ENCODE assay signal across 8 mouse cellular contexts in the genomic region with DNA sequence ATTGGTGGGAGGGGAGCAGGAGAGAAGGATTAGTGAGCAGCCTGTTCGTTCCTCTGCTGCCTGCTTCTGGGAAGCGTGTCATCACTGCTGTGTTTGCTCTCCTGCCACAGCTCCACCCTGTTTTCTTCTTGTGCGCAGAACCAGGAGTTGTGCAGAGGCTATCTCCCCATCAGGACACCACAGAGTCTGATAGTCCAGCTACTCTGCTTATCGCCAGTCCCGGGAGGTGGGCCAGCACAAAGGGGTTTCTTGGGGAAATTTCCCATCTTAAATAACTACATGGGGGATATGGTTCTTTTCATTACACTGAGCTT. TPM values are rescaled to one million over a fixed set of nuclear protein-coding genes. Genes with fewer than 3 reads are reported as not detected.
DNase-seq lines count a peak whose midpoint lies in the region; ATAC-seq lines count a peak whose summit lies in the region.

No protein-coding gene starts in this region.

- H3K27ac ChIP-seq in midbrain, embryonic 10.5 days (replicated peaks) = 0 out of 2 replicates have a peak overlapping the region, but pooled peaks have one; percentile 23
- H3K27ac ChIP-seq in midbrain, embryonic 13.5 days = no peak overlapping the region
- H3K27ac ChIP-seq in embryonic facial prominence, embryonic 15.5 days (replicated peaks) = peak overlapping the region; percentile 85
- H3K27ac ChIP-seq in limb, embryonic 11.5 days (replicated peaks; ENCODE audit: low read depth, low read length) = peak overlapping the region; percentile 16; the same call in 1 of the 2 replicates
- H3K27ac ChIP-seq in stomach, embryonic 14.5 days (ENCODE audit: low read length) = peak overlapping the region; percentile 41; the same call in 1 of the 2 replicates

- no peak for ATAC-seq in midbrain, embryonic 13.5 days
- no peak; the same call in 1 of the 2 replicates for ATAC-seq in embryonic facial prominence, embryonic 15.5 days (ENCODE audit: insufficient number of reproducible peaks, low FRiP score, low TSS enrichment, low read depth)
- ATAC-seq in limb, embryonic 11.5 days (ENCODE audit: insufficient number of reproducible peaks, low FRiP score, low TSS enrichment, low read depth) = 0 out of 2 replicates have a peak, but pooled peaks have one; percentile 55
- no peak; the same call in 1 of the 2 replicates for ATAC-seq in stomach, embryonic 14.5 days (ENCODE audit: insufficient number of reproducible peaks, insufficient read depth, low FRiP score, low read depth)

- H3K36me3 ChIP-seq in midbrain, embryonic 10.5 days = no peaks in the 10 kb centered on the region
- H3K36me3 ChIP-seq in midbrain, embryonic 13.5 days = no peaks in the 10 kb centered on the region
- no peaks in the 10 kb centered on the region for H3K36me3 ChIP-seq in embryonic facial prominence, embryonic 15.5 days
- H3K36me3 ChIP-seq in limb, embryonic 11.5 days (ENCODE audit: control insufficient read depth, insufficient read depth, low read length) = 0 out of 2 replicates have a peak, but pooled peaks cover 3% of the 10 kb centered on the region
- H3K36me3 ChIP-seq in stomach, embryonic 14.5 days (ENCODE audit: control insufficient read depth, insufficient read depth, low read length) = no peaks in the 10 kb centered on the region

- no peak for DNase-seq in midbrain, embryonic 10.5 days (ENCODE audit: low spot score)
- DNase-seq in limb, embryonic 11.5 days (ENCODE audit: low spot score) = no peak
- no peak for DNase-seq in cerebellum, adult 18-20 months
- no peak for DNase-seq in thymus, adult 18-20 months
- DNase-seq in kidney, postnatal 25 days = no peak

- H3K9ac ChIP-seq in midbrain, embryonic 13.5 days (replicated peaks) = no peak overlapping the region
- no peak overlapping the region for H3K9ac ChIP-seq in embryonic facial prominence, embryonic 15.5 days
- H3K9ac ChIP-seq in limb, embryonic 11.5 days (ENCODE audit: low read length) = no peak overlapping the region
- no peak overlapping the region for H3K9ac ChIP-seq in stomach, embryonic 14.5 days (replicated peaks; ENCODE audit: low read depth, low read length)

- 48% methylated on average over 5 of the region's 5 CpGs for WGBS in midbrain, embryonic 10.5 days
- WGBS in midbrain, embryonic 13.5 days = 60% methylated on average over 5 of the region's 5 CpGs
- 20% methylated on average over 5 of the region's 5 CpGs for WGBS in embryonic facial prominence, embryonic 15.5 days
- 42% methylated on average over 5 of the region's 5 CpGs for WGBS in limb, embryonic 11.5 days
- WGBS in stomach, embryonic 14.5 days = 40% methylated on average over 5 of the region's 5 CpGs

- peaks cover 28% of the 10 kb centered on the region for H3K4me1 ChIP-seq in midbrain, embryonic 10.5 days
- H3K4me1 ChIP-seq in midbrain, embryonic 13.5 days (replicated peaks) = peaks cover 26% of the 10 kb centered on the region
- H3K4me1 ChIP-seq in embryonic facial prominence, embryonic 15.5 days = peaks cover 62% of the 10 kb centered on the region
- H3K4me1 ChIP-seq in limb, embryonic 11.5 days (ENCODE audit: control insufficient read depth, insufficient read depth, low read length) = peaks cover 49% of the 10 kb centered on the region
- peaks cover 58% of the 10 kb centered on the region for H3K4me1 ChIP-seq in stomach, embryonic 14.5 days (ENCODE audit: control insufficient read depth, insufficient read depth, low read length)

- no peak overlapping the region for H3K4me2 ChIP-seq in midbrain, embryonic 13.5 days (replicated peaks)
- peak overlapping the region; percentile 35 for H3K4me2 ChIP-seq in embryonic facial prominence, embryonic 15.5 days (replicated peaks)
- H3K4me2 ChIP-seq in limb, embryonic 11.5 days (ENCODE audit: low read depth, severe bottlenecking) = no peak overlapping the region
- peak overlapping the region; percentile 13; the same call in 1 of the 2 replicates for H3K4me2 ChIP-seq in stomach, embryonic 14.5 days (replicated peaks; ENCODE audit: low read depth, low read length)

- 0 out of 2 replicates have a peak, but pooled peaks cover 4% of the 10 kb centered on the region for H3K9me3 ChIP-seq in midbrain, embryonic 10.5 days (replicated peaks)
- no peaks in the 10 kb centered on the region for H3K9me3 ChIP-seq in midbrain, embryonic 13.5 days
- H3K9me3 ChIP-seq in embryonic facial prominence, embryonic 15.5 days (replicated peaks) = no peaks in the 10 kb centered on the region
- H3K9me3 ChIP-seq in limb, embryonic 11.5 days (ENCODE audit: control insufficient read depth, low read length) = peaks cover 4% of the 10 kb centered on the region; the same call in 1 of the 2 replicates
- no peaks in the 10 kb centered on the region for H3K9me3 ChIP-seq in stomach, embryonic 14.5 days (ENCODE audit: control insufficient read depth, low read depth, low read length)

- no peak overlapping the region for H3K4me3 ChIP-seq in midbrain, embryonic 10.5 days
- H3K4me3 ChIP-seq in midbrain, embryonic 13.5 days (replicated peaks) = no peak overlapping the region
- H3K4me3 ChIP-seq in embryonic facial prominence, embryonic 15.5 days (replicated peaks) = no peak overlapping the region
- H3K4me3 ChIP-seq in limb, embryonic 11.5 days (ENCODE audit: low read depth, low read length) = no peak overlapping the region
- H3K4me3 ChIP-seq in stomach, embryonic 14.5 days (ENCODE audit: low read depth, low read length) = no peak overlapping the region

- no peaks in the 10 kb centered on the region for H3K27me3 ChIP-seq in midbrain, embryonic 10.5 days (ENCODE audit: low read depth, poor library complexity, severe bottlenecking)
- no peaks in the 10 kb centered on the region for H3K27me3 ChIP-seq in midbrain, embryonic 13.5 days
- no peaks in the 10 kb centered on the region for H3K27me3 ChIP-seq in embryonic facial prominence, embryonic 15.5 days
- H3K27me3 ChIP-seq in limb, embryonic 11.5 days (ENCODE audit: control insufficient read depth, insufficient read depth, low read length) = no peaks in the 10 kb centered on the region
- no peaks in the 10 kb centered on the region for H3K27me3 ChIP-seq in stomach, embryonic 14.5 days (ENCODE audit: control insufficient read depth, insufficient read depth, low read length)

RNA-seq across cellular contexts. Expression of a gene that starts 11.3 kb away (rescaled TPM):
- polyA plus RNA-seq in midbrain, embryonic 10.5 days (2016; fragmentation: Nextera tagmentation; extraction: Ambion mirVana) = 28.1 and 31.7 TPM in 2 replicates
- polyA plus RNA-seq in midbrain, embryonic 13.5 days (2015; fragmentation: Nextera tagmentation; extraction: Ambion mirVana) = 29.2 and 31.5 TPM in 2 replicates
- 61.1 and 62.0 TPM in 2 replicates for polyA plus RNA-seq in embryonic facial prominence, embryonic 15.5 days (2015; fragmentation: Nextera tagmentation; extraction: Ambion mirVana)
- polyA plus RNA-seq in limb, embryonic 11.5 days (2014; fragmentation: Nextera tagmentation; extraction: Ambion mirVana) = 49.6 and 51.0 TPM in 2 replicates
- 50.9 and 52.6 TPM in 2 replicates for polyA plus RNA-seq in stomach, embryonic 14.5 days (2014; fragmentation: Nextera tagmentation; extraction: Ambion mirVana)

Comparison
In these comparisons a context has a peak if more than half of its experiments do, and no peak if none do; other contexts are left out.
1. H3K4me2 ChIP-seq: peak in embryonic facial prominence, embryonic 15.5 days (single experiment) and stomach, embryonic 14.5 days (single experiment); none in midbrain, embryonic 13.5 days (single experiment) and limb, embryonic 11.5 days (single experiment).